In genomic region chr13:81656091-81656850, GRCm38 (mm10) we compare ENCODE assay signal across 8 mouse cellular contexts. TPM values are rescaled to one million over a fixed set of nuclear protein-coding genes. Genes with fewer than 3 reads are reported as not detected.
DNase-seq lines count a peak whose midpoint lies in the region; ATAC-seq lines count a peak whose summit lies in the region.

No protein-coding gene starts in this region.

- ATAC-seq in cerebellum, adult (ENCODE audit: insufficient number of reproducible peaks, low FRiP score, low TSS enrichment) = no peak
- ATAC-seq in hindbrain, embryonic 13.5 days (ENCODE audit: low FRiP score) = no peak

- H3K4me3 ChIP-seq in hindbrain, embryonic 13.5 days = peak overlapping the region; percentile 83

- peak; percentile 24 to 33 for DNase-seq in cerebellum, postnatal 10 days
- peak; percentile 16 for DNase-seq in NIH3T3 (ENCODE audit: low read depth)
- peak; percentile 15 for DNase-seq in lung, postnatal 36 days
- DNase-seq in layer of hippocampus, adult 8-10 months (ENCODE audit: low spot score in 2 of 2) = no peak
- no peak for DNase-seq in B cell, adult 2 months
- no peak for DNase-seq in T-cell, adult 2 months (ENCODE audit: low spot score)

- 4% methylated on average over 14 of the region's 14 CpGs for WGBS in hindbrain, embryonic 13.5 days

- H3K36me3 ChIP-seq in hindbrain, embryonic 13.5 days = 0 out of 2 replicates have a peak, but pooled peaks cover 2% of the 10 kb centered on the region

- peaks cover 26% of the 10 kb centered on the region for H3K4me1 ChIP-seq in hindbrain, embryonic 13.5 days (replicated peaks)

- H3K9me3 ChIP-seq in hindbrain, embryonic 13.5 days = no peaks in the 10 kb centered on the region

- H3K27me3 ChIP-seq in hindbrain, embryonic 13.5 days = no peaks in the 10 kb centered on the region

- H3K9ac ChIP-seq in hindbrain, embryonic 13.5 days = no peak overlapping the region

- H3K4me2 ChIP-seq in hindbrain, embryonic 13.5 days = peak overlapping the region; percentile 84

- H3K27ac ChIP-seq in hindbrain, embryonic 13.5 days = peak overlapping the region; percentile 94

RNA-seq across cellular contexts. Expression of gene Lysmd3, which starts 1.2 kb away (rescaled TPM):
- 19.5 and 20.8 TPM in 2 replicates for polyA plus RNA-seq in hindbrain, embryonic 13.5 days (2015; fragmentation: Nextera tagmentation; extraction: Ambion mirVana)
- 10 to 100 TPM; 10.6 to 15.2 (median 13.9) TPM for total RNA-seq in layer of hippocampus, adult 8-10 months (2022)

RNA-seq across cellular contexts. Expression of gene Adgrv1, which starts 23.3 kb away (rescaled TPM):
- polyA plus RNA-seq in hindbrain, embryonic 13.5 days (2015; fragmentation: Nextera tagmentation; extraction: Ambion mirVana) = 19.1 and 22.0 TPM in 2 replicates
- 1 to 10 TPM; 2.2 to 4.2 (median 3.0) TPM for total RNA-seq in layer of hippocampus, adult 8-10 months (2022)

RNA-seq across cellular contexts. Expression of gene Polr3g, which starts 54.5 kb away (rescaled TPM):
- 4.2 and 6.2 TPM in 2 replicates for polyA plus RNA-seq in hindbrain, embryonic 13.5 days (2015; fragmentation: Nextera tagmentation; extraction: Ambion mirVana)
- 1 to 10 TPM; 5.5 to 8.7 (median 5.9) TPM for total RNA-seq in layer of hippocampus, adult 8-10 months (2022)

RNA-seq across cellular contexts. Expression of gene Mblac2, which starts 54.9 kb away (rescaled TPM):
- 24.0 and 25.6 TPM in 2 replicates for polyA plus RNA-seq in hindbrain, embryonic 13.5 days (2015; fragmentation: Nextera tagmentation; extraction: Ambion mirVana)
- 10 to 100 TPM; 18.3 to 22.2 (median 19.0) TPM for total RNA-seq in layer of hippocampus, adult 8-10 months (2022)

Comparison
In these comparisons a context has a peak if more than half of its experiments do, and no peak if none do; other contexts are left out.
1. DNase-seq: peak in cerebellum, postnatal 10 days (2 of 2), NIH3T3 (single experiment) and lung, postnatal 36 days (single experiment); none in layer of hippocampus, adult 8-10 months (0 of 2), B cell, adult 2 months (0 of 2) and T-cell, adult 2 months (single experiment).